Mouse (Mus musculus): ENCODE measurements at regions not wholly inside any gene's neighbourhood (a gene's known extent, or its start where the extent isn't known, plus 50 kb on each side); places are given as distances from the start of the nearest gene placed in this dataset.

DNA sequence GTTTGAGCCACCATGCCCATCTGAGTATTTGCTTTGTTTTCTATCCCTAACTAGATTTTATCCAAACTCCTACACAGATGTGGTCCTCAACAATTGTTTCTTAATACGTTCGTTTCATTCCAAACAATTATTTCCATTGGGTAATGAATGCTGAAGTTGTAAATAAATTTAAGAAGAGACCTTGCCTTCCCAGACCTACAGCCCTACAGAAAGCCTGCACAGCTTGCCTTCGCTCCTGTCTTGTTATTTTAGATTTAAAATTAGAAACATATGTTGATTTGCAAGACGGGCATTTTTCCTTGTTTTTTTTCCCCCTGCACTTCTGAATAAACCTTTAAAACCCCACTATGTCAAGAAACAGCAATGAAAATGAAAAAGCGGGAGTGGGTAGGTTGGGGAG lies 181.9 kb downstream of the Fam76b start:
- in situ Hi-C loops (cut with MboI; ENCODE audit: low pct_unique_long_range_greater_than_20kb), result loop anchor here (10.0 kb wide), 1 partner anchor 115 kb away; no protein-coding TSS in a partner anchor
- ATAC-seq, result no peak
- no peak for TF ChIP-seq CTCF (IDR thresholded peaks at IDR 0.05)
- no peak for DNase-seq (ENCODE audit: low read depth, low spot score)
- CTCF ChIA-PET, result no interaction called here
- no peaks in the 10 kb centered on the region for H3K27me3 ChIP-seq
- POLR2A ChIA-PET, result interaction anchor here (1.4 kb wide), 1 partner anchor 31 kb away, joined by 3 read pairs; no protein-coding TSS in a partner anchor

DNA sequence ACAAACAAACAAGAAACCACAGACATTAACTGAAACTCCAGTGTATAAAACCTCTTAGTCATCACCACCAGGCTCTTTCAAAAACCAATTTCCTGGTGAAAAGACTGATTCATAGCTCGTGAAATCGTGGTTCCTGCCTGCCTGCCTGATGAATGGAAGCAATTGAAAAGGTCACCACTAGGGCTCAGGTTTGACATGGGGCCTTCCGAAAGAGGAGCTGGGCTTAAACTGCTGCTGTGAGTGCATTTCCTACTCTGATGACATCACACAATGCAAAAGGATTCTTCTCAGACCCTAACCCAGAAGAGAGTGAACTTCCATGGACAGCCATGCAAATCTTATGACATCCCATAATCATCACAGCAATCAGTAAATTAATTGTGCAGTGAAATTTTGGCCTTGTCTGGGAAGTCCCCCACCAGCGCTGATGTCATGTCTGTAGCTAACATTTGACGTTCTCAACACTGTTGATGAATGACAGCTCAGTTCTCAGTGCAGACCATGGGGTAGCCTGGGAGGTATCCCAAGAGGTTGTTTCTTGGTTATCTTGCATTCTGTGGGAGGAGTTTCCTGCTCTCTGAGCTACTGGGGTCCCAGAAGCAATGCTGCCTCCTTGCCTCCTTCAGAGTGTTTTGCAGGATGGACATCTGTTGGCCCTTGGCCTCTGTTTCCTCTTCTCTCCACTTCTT lies 182.9 kb downstream of the Fam76b start:
- ChIA-PET CTCF (interaction anchor here (1.1 to 1.6 kb wide), 5 partner anchors 9 to 43 kb away, joined by 3 to 5 read pairs (median 3); no protein-coding TSS in a partner anchor), POLR2A (no interaction called here)
- peak; percentile 49 for TF ChIP-seq CTCF (IDR thresholded peaks at IDR 0.05)
- ATAC-seq (no peak), DNase-seq (ENCODE audit: low read depth, low spot score) (no peak)
- in situ Hi-C loops (cut with MboI; ENCODE audit: low pct_unique_long_range_greater_than_20kb), result no loop called here
- no peaks in the 10 kb centered on the region for H3K27me3 ChIP-seq

DNA sequence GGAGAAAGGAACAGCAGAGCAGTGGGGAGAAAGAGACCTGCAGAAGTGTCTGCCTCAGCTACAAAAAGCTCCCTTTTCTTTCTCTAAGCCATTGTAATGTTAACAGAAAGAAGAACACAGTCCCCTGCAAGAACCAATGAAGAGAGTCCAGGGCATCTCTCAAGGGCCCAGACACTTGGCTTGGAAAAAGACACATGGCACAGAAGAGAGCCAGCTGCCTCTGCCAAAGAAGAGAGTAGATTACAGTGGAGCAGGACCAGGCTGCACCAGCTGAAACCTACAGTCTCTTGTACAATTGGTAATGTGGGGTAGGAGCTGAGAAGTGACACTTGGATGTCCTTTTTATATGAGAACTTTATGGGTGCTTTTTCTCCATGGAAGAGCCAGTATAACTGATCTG lies 196.7 kb downstream of the Fam76b start:
- in situ Hi-C loops (cut with MboI; ENCODE audit: low pct_unique_long_range_greater_than_20kb), result no loop called here
- TF ChIP-seq CTCF (IDR thresholded peaks at IDR 0.05), result no peak
- CTCF ChIA-PET, result interaction anchor here (0.8 to 2.3 kb wide), 2 partner anchors 10 to 21 kb away, joined by 5 read pairs; no protein-coding TSS in a partner anchor
- no peak for DNase-seq (ENCODE audit: low read depth, low spot score)
- ATAC-seq, result no peak
- POLR2A ChIA-PET, result no interaction called here
- H3K27me3 ChIP-seq, result no peaks in the 10 kb centered on the region

- no peaks in the 10 kb centered on the region for H3K27me3 ChIP-seq
- CTCF ChIA-PET, result interaction anchor here (0.8 to 2.3 kb wide), 2 partner anchors 10 to 21 kb away, joined by 5 read pairs; no protein-coding TSS in a partner anchor
- ATAC-seq (no peak), DNase-seq (ENCODE audit: low read depth, low spot score) (no peak)
- in situ Hi-C loops (cut with MboI; ENCODE audit: low pct_unique_long_range_greater_than_20kb), result no loop called here
- TF ChIP-seq CTCF (IDR thresholded peaks at IDR 0.05), result no peak
- POLR2A ChIA-PET, result no interaction called here
Measured at GRCm38 (mm10) chr9:14024701-14025100, 197.2 kb downstream of the Fam76b start.

GRCm38 (mm10) chr9:14028056-14028455 lies 200.5 kb downstream of the Fam76b start:
- no peaks in the 10 kb centered on the region for H3K27me3 ChIP-seq
- DNase-seq (ENCODE audit: low read depth, low spot score) (no peak), ATAC-seq (no peak)
- in situ Hi-C loops (cut with MboI; ENCODE audit: low pct_unique_long_range_greater_than_20kb), result no loop called here
- CTCF ChIA-PET, result no interaction called here
- POLR2A ChIA-PET, result interaction anchor here (0.7 kb wide), 1 partner anchor 270 kb away, joined by 3 read pairs; no protein-coding TSS in a partner anchor
- no peak for TF ChIP-seq CTCF (IDR thresholded peaks at IDR 0.05)

DNA sequence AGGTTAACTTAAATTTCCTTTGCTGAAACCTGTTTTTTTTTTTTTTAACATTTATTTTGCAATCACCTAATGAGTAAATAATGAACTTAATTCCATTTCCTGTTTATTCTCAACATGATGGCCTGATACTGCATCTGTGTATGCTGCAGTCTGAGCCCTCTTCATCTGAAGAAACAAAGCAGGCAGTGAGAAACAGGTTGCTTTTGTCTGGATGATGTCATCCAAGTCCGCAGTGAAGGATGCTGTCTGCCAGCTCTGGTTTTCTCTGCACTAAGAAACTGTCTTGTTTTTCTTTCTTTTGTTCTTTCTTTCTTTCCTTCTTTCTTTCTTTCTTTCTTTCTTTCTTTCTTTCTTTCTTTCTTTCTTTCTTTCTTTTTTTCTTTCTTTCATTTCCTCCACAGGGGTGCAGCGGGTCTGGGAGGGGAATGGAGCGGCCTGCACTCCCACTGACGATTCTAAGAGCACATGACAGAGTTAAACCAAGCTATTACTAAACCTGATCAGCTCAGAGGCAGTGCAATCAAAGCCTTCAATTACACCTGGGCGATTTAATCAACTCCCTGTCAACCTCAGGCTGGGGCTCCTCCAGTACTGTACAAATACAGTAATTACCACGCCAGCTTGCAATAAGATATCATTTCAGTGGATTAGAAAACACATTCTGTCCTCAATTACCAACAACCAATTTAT lies 204.0 kb downstream of the Fam76b start:
- in situ Hi-C loops (cut with MboI; ENCODE audit: low pct_unique_long_range_greater_than_20kb), result loop anchor here (5.0 kb wide), 1 partner anchor 36 kb away; no protein-coding TSS in a partner anchor
- no peak for TF ChIP-seq CTCF (IDR thresholded peaks at IDR 0.05)
- DNase-seq (ENCODE audit: low read depth, low spot score) (no peak), ATAC-seq (no peak)
- H3K27me3 ChIP-seq, result no peaks in the 10 kb centered on the region
- CTCF ChIA-PET, result no interaction called here
- POLR2A ChIA-PET, result no interaction called here

GRCm38 (mm10) chr9:14032048-14032362 lies 204.5 kb downstream of the Fam76b start:
- in situ Hi-C loops (cut with MboI; ENCODE audit: low pct_unique_long_range_greater_than_20kb), result loop anchor here (5.0 kb wide), 1 partner anchor 35 kb away; no protein-coding TSS in a partner anchor
- H3K27me3 ChIP-seq, result no peaks in the 10 kb centered on the region
- CTCF ChIA-PET, result no interaction called here

DNA sequence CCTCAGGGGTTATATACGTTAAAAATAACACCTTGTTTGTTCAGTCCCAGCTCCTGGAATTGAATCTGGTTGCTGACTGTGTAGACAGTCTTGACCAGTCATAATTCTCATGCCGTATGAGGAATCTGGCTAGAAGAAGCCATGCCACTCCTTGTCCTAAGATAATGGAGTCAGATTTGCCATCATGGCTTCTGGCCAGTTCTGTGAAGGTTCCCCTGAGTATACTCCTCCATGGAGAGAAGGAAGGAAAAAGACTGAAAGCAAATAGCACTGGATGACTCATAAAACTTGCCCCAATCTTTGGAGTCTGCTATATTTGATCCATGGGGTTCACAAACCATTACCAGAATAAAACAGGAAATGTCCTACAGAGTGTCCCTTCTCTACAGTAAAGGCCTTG lies 208.0 kb downstream of the Fam76b start:
- ATAC-seq, result no peak
- ChIA-PET CTCF (interaction anchor here (1.1 to 2.7 kb wide), 2 partner anchors 29 to 34 kb away, joined by 4 to 8 read pairs; no protein-coding TSS in a partner anchor), POLR2A (no interaction called here)
- DNase-seq (ENCODE audit: low read depth, low spot score), result no peak
- in situ Hi-C loops (cut with MboI; ENCODE audit: low pct_unique_long_range_greater_than_20kb), result no loop called here
- no peaks in the 10 kb centered on the region for H3K27me3 ChIP-seq
- TF ChIP-seq CTCF (IDR thresholded peaks at IDR 0.05), result no peak

More at GRCm38 (mm10) chr9:14032048-14032362, 204.5 kb downstream of the Fam76b start:
- no peak for TF ChIP-seq CTCF (IDR thresholded peaks at IDR 0.05)
- POLR2A ChIA-PET, result interaction anchor here (1.2 kb wide), 1 partner anchor 60 kb away, joined by 4 read pairs; no protein-coding TSS in a partner anchor
- no peak for ATAC-seq
- no peak for DNase-seq (ENCODE audit: low read depth, low spot score)

- H3K27me3 ChIP-seq, result no peaks in the 10 kb centered on the region
- CTCF ChIA-PET, result no interaction called here
- in situ Hi-C loops (cut with MboI; ENCODE audit: low pct_unique_long_range_greater_than_20kb), result no loop called here
- no peak for DNase-seq (ENCODE audit: low read depth, low spot score)
- TF ChIP-seq CTCF (IDR thresholded peaks at IDR 0.05), result no peak
- POLR2A ChIA-PET, result no interaction called here
- no peak for ATAC-seq
Measured at GRCm38 (mm10) chr9:14041900-14042435, 214.5 kb downstream of the Fam76b start.

- no peak for ATAC-seq
- CTCF ChIA-PET, result no interaction called here
- in situ Hi-C loops (cut with MboI; ENCODE audit: low pct_unique_long_range_greater_than_20kb), result no loop called here
- POLR2A ChIA-PET, result interaction anchor here (0.5 kb wide), 1 partner anchor 46 kb away, joined by 4 read pairs; no protein-coding TSS in a partner anchor
- no peaks in the 10 kb centered on the region for H3K27me3 ChIP-seq
- no peak for TF ChIP-seq CTCF (IDR thresholded peaks at IDR 0.05)
- no peak for DNase-seq (ENCODE audit: low read depth, low spot score)
Measured at GRCm38 (mm10) chr9:14048224-14048623, 220.7 kb downstream of the Fam76b start.

GRCm38 (mm10) chr9:14053704-14054103 lies 221.2 kb upstream of the Sesn3 start:
- POLR2A ChIA-PET, result no interaction called here
- in situ Hi-C loops (cut with MboI; ENCODE audit: low pct_unique_long_range_greater_than_20kb), result loop anchor here (10.0 kb wide), 1 partner anchor 159 kb away; no protein-coding TSS in a partner anchor
- CTCF ChIA-PET, result interaction anchor here (0.8 to 1.3 kb wide), 6 partner anchors 43 to 222 kb away, joined by 3 to 4 read pairs (median 3); no protein-coding TSS in a partner anchor
- H3K27me3 ChIP-seq, result no peaks in the 10 kb centered on the region
- DNase-seq (ENCODE audit: low read depth, low spot score) (peak; percentile 98), ATAC-seq (peak; percentile 99)
- TF ChIP-seq CTCF (IDR thresholded peaks at IDR 0.05), result no peak
